Mouse (Mus musculus): ENCODE results near the gene Gm10282.

DNA sequence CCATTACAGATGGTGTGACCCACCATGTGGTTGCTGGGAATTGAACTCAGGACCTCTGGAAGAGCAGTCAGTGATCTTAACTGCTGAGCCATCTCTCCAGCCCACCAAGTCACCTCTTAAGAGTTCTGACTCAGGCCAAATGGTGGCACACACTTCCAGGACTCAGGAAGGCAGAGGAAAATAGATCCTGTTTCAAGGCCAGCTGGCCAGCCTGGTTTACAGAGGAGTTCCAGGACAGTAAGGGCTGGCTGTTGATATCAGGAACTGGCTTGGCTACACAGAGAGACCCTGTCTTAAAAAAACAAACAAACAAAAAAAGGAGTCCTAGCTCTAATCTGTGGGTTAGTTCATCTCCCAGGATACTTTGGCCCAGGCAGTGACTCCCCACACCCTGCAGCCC is 32.0 kb upstream of the Gm10282 start:
- TF ChIP-seq POLR2A (IDR thresholded peaks at IDR 0.05; ENCODE audit: borderline replicate concordance, insufficient read depth, low read length) (no peak), CTCF (IDR thresholded peaks at IDR 0.05; ENCODE audit: borderline replicate concordance, insufficient read depth, low read depth, low read length) (no peak)

Measured in cerebellum, adult 2 months (tissue).